In the genomic region with DNA sequence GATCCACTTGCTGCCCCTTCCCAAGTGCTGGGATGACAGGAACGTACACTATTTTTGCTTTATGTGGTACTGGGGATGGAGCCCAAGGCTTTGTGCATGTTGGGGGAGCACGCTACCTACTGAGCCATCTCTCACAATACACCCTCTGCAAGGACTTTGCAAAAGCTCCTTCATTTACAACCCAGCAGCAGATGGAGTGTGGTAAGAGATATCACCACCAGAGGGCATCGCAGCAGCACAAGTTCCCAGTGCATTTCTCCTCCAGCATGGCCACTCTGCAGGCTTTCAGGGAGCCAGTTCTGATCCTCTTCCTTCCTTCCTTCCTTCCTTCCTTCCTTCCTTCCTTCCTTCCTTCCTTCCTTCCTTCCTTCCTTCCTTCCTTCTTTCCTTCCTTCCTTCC, we compare ENCODE assay signal across 8 mouse cellular contexts. TPM values are rescaled to one million over a fixed set of nuclear protein-coding genes. Genes with fewer than 3 reads are reported as not detected.
DNase-seq lines count a peak whose midpoint lies in the region; ATAC-seq and TF ChIP-seq lines count a peak whose summit lies in the region.
"Had no signal": no experiment of that assay in that cellular context is flagged by ENCODE, and none has a peak within 500 bp of the region (broad histone marks: within the 10 kb centered on the region; RNA-seq: fewer than 3 reads in every experiment).

No protein-coding gene starts in this region.

- no peak overlapping the region for H3K4me3 ChIP-seq in G1E (ENCODE audit: low read depth, low read length)
- H3K4me3 ChIP-seq in bone marrow, adult 2 months (replicated peaks; ENCODE audit: control insufficient read depth, low read depth, low read length): no peak overlapping the region
- H3K4me3 ChIP-seq in hindbrain, embryonic 10.5 days: no peak overlapping the region
- H3K4me3 ChIP-seq: liver, embryonic 15.5 days had no signal

- peaks cover 20% of the 10 kb centered on the region for H3K4me1 ChIP-seq in G1E (ENCODE audit: insufficient read depth, low read depth, low read length)
- no peaks in the 10 kb centered on the region for H3K4me1 ChIP-seq in bone marrow, adult 2 months (ENCODE audit: control insufficient read depth, insufficient read depth, low read length)
- H3K4me1 ChIP-seq in hindbrain, embryonic 10.5 days (replicated peaks): peaks cover 6% of the 10 kb centered on the region
- H3K4me1 ChIP-seq: liver, embryonic 15.5 days had no signal

- peaks cover 8% of the 10 kb centered on the region; the same call in 1 of the 2 replicates for H3K27me3 ChIP-seq in G1E (ENCODE audit: insufficient read depth, low read length)
- no peaks in the 10 kb centered on the region for H3K27me3 ChIP-seq in hindbrain, embryonic 10.5 days (ENCODE audit: insufficient read depth, poor library complexity, severe bottlenecking)
- H3K27me3 ChIP-seq: liver, embryonic 15.5 days had no signal

- no peaks in the 10 kb centered on the region for H3K36me3 ChIP-seq in G1E (replicated peaks)
- H3K36me3 ChIP-seq in hindbrain, embryonic 10.5 days: no peaks in the 10 kb centered on the region
- H3K36me3 ChIP-seq: liver, embryonic 15.5 days had no signal

- 0 out of 2 replicates have a peak, but pooled peaks have one; percentile 25 for ATAC-seq in G1E (ENCODE audit: extremely low read depth, insufficient number of reproducible peaks, low FRiP score, poor library complexity, severe bottlenecking)
- ATAC-seq in erythroblast, adult 5-6 weeks (replicated peaks; ENCODE audit: low FRiP score, poor library complexity, severe bottlenecking): 0 out of 2 replicates have a peak, but pooled peaks have one; percentile 43
- peak; percentile 72 for ATAC-seq in megakaryocyte, adult 5-6 weeks (ENCODE audit: poor library complexity, severe bottlenecking)

- TF ChIP-seq CTCF in G1E (IDR thresholded peaks at IDR 0.05; ENCODE audit: low read depth, low read length): peak; percentile 72
- peak; percentile 74 for TF ChIP-seq CTCF in bone marrow, adult 2 months (IDR thresholded peaks at IDR 0.05; ENCODE audit: control insufficient read depth, insufficient read depth, low read length)

- 44% methylated on average over 3 of the region's 3 CpGs for WGBS in bone marrow, adult 2 months
- 13% methylated on average over 3 of the region's 3 CpGs for WGBS in hindbrain, embryonic 10.5 days

- no peak for DNase-seq in G1E (ENCODE audit: low spot score)
- peak; percentile 60 for DNase-seq in hindbrain, embryonic 10.5 days (ENCODE audit: low spot score)
- DNase-seq in layer of hippocampus, postnatal 14 days (ENCODE audit: low spot score in 2 of 2): peak; percentile 59 to 82
- DNase-seq in right cerebral cortex, postnatal 36 days (ENCODE audit: low spot score in 2 of 2): peak; percentile 55 to 62

- no peak overlapping the region for H3K27ac ChIP-seq in bone marrow, adult 2 months (ENCODE audit: control insufficient read depth, insufficient read depth, low read depth, low read length, poor library complexity)
- no peak overlapping the region for H3K27ac ChIP-seq in hindbrain, embryonic 10.5 days
- H3K27ac ChIP-seq: liver, embryonic 15.5 days had no signal

- TF ChIP-seq POLR2A in bone marrow, adult 2 months (IDR thresholded peaks at IDR 0.05; ENCODE audit: borderline replicate concordance, control insufficient read depth, low read depth, low read length): no peak

- no peaks in the 10 kb centered on the region for H3K9me3 ChIP-seq in G1E (replicated peaks)
- no peaks in the 10 kb centered on the region for H3K9me3 ChIP-seq in hindbrain, embryonic 10.5 days
- H3K9me3 ChIP-seq: liver, embryonic 15.5 days had no signal

RNA-seq across cellular contexts. Expression of gene Nwd1, which starts 33.6 kb away (rescaled TPM):
- not detected in 2 replicates for total RNA-seq in G1E (2014; fragmentation: Nextera tagmentation)
- 0.06 and 0.16 TPM in 2 replicates for total RNA-seq in G1E (2017)
- 0.05 TPM in 1 of 2 replicates, not detected in the other for polyA plus RNA-seq in G1E (2012)
- 0.50 and 1.8 TPM in 2 replicates for polyA plus RNA-seq in bone marrow, adult 2 months (2011; ENCODE audit: insufficient read depth, insufficient read length, low replicate concordance, missing spikeins)
- 0.58 and 0.84 TPM in 2 replicates for total RNA-seq in erythroblast, adult 5-6 weeks (2015; ENCODE audit: low replicate concordance)
- 0.14 and 1.3 TPM in 2 replicates for total RNA-seq in erythroblast, adult 5-6 weeks (2017; ENCODE audit: low replicate concordance)
- 0.02 TPM in 1 of 2 replicates, not detected in the other for polyA plus RNA-seq in hindbrain, embryonic 10.5 days (2016; fragmentation: Nextera tagmentation; extraction: Ambion mirVana)
- total RNA-seq in layer of hippocampus, postnatal 14 days (2021): 10 to 100 TPM; 41.8 to 46.6 TPM
- total RNA-seq in megakaryocyte, adult 5-6 weeks (2015): 0.09 and 0.11 TPM in 2 replicates
- 0.55 and 0.61 TPM in 2 replicates for total RNA-seq in megakaryocyte, adult 5-6 weeks (2017)
- polyA plus RNA-seq: liver, embryonic 15.5 days had no signal

RNA-seq across cellular contexts. Expression of gene Sin3b, which starts 43.0 kb away (rescaled TPM):
- total RNA-seq in G1E (2014; fragmentation: Nextera tagmentation): 73.8 and 82.2 TPM in 2 replicates
- 186 and 202 TPM in 2 replicates for total RNA-seq in G1E (2017)
- polyA plus RNA-seq in G1E (2012): 58.9 and 64.7 TPM in 2 replicates
- 33.1 and 60.4 TPM in 2 replicates for polyA plus RNA-seq in bone marrow, adult 2 months (2011; ENCODE audit: insufficient read depth, insufficient read length, low replicate concordance, missing spikeins)
- 25.1 and 34.8 TPM in 2 replicates for total RNA-seq in erythroblast, adult 5-6 weeks (2015; ENCODE audit: low replicate concordance)
- 17.7 and 31.8 TPM in 2 replicates for total RNA-seq in erythroblast, adult 5-6 weeks (2017; ENCODE audit: low replicate concordance)
- 154 and 175 TPM in 2 replicates for polyA plus RNA-seq in hindbrain, embryonic 10.5 days (2016; fragmentation: Nextera tagmentation; extraction: Ambion mirVana)
- 100 to 1,000 TPM; 158 to 162 TPM for total RNA-seq in layer of hippocampus, postnatal 14 days (2021)
- 93.7 and 101 TPM in 2 replicates for total RNA-seq in megakaryocyte, adult 5-6 weeks (2015)
- total RNA-seq in megakaryocyte, adult 5-6 weeks (2017): 84.6 and 102 TPM in 2 replicates

Comparison
In these comparisons a context has a peak if more than half of its experiments do, and no peak if none do; other contexts are left out.
1. RNA of gene Nwd1, which starts 33.6 kb away (total RNA-seq): 41.8 to 46.6 TPM in layer of hippocampus, postnatal 14 days; 0.14 to 1.3 TPM in erythroblast, adult 5-6 weeks, 0.09 to 0.61 TPM in megakaryocyte, adult 5-6 weeks and 0.06 to 0.16 TPM in G1E; every median in the first group is over 10 times any median in the second.
2. Peak in every context shown above with its lines, with median percentiles within 50 percentile points of each other: ATAC-seq.